Mouse (Mus musculus) right cerebral cortex, postnatal 10 days (tissue): ENCODE results near the gene Klk14.
"Not testable (repeated sequence)": the region's sequence is repeated elsewhere in the genome, so short reads cannot be mapped to it uniquely, and the experiment has no call there.

Experiments used
- DNase-seq, 2 experiments: peaks; one replicate each; pipeline ENCODE4 v3.0.0; 2021; ENCODE audit warnings: low spot score in 2 of 2

The Klk14 gene

DNA sequence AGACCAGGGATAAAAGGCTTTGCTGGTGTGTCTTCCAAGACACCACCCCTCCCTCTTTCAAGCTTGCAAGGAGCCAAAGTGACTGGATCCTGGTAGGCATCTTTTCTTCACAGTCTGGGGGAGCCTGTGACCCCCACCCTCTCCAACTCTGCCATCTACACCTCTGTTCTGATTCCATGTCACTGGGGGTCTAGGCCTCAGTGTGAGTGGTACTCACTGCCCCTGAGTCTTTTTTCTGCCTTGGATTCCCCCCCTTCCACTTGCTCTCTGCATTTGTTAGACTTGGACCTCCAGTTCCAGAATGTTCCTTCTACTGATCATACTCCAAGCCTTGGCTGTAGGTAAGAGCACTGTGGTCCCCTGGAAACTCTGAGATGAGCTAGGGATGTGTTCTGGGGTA lies at the start of gene Klk14:
Klk14 (plus strand) TSS at position 301 of the 400 bp plus-strand sequence.
- DNase-seq: no peak

- DNase-seq: no peak
Measured at GRCm38 (mm10) chr7:43642587-43642986, 47.6 kb upstream of the Klk14 start.

DNA sequence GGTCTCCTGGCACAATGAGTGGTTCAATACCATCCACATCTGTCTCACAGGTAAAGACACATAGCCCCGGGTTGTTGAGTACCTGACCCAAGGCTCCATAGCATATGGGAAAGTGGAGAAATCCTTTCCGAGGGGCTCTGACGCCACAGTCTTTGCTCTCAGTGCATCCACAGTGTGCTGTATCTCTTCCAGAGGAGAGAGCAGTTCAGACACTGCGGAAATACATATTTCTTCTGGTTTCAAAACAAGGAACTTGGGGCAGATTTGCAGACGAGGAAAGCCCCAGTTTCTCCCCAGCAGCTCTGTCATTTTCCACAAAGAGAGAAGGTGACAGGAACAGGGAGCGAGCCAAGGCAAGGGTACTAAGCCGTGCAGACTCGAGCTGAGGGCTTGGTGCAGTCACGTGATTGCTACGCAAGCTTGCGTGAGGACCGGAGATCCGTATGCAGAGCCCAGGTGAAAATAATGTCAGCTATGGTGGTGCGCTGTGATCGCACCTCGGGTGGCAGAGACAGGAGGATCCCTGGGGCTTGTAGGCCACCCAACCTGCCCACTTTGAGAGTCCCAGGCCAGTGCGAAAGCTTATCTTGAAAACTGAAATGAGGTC lies 47.1 kb upstream of the Klk14 start:
- no peak for DNase-seq

- no peak for DNase-seq
Measured at GRCm38 (mm10) chr7:43652683-43653082, 37.5 kb upstream of the Klk14 start.

DNA sequence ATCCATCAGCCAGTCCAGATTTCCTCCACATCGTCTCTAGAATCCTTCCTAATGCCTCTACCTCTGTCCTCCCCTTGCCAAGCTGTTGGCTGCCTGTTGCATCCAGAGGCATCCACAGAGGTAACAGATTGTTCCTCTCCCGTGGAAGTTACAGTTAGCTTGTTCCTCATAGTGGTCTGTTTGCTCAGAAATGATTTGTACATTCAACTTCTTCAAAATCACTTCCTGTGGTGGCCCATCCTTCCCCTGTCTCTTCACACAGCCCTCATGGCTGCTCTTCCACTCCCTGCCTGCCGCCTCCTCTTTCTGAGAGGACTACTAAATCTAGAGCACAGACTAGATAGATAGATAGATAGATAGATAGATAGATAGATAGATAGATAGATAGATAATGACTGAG lies 35.7 kb upstream of the Klk14 start:
- DNase-seq: no peak

DNA sequence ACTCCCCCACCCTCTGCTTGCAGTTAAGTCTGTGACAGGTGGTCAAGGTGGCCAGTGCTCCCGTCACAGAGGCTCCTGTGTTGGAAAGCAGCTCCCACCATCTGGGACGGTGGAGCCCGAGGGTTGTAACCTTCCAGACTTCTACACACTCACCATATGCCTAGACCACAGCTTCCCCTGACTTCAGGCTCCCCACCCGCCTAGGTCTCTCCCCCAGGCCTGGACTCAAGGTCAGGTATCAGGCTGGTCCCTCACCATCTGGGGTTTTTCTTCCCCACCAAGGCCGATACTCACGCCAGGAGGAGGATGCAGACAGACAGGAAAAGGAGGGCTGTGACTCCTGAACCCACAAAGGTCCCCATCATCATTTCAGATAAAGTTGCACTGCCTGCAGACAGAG lies 34.0 kb upstream of the Klk14 start:
- DNase-seq: no peak

GRCm38 (mm10) chr7:43660002-43660401 lies 30.2 kb upstream of the Klk14 start, which contains the start of gene Siglece:
Gene Siglece, minus strand, starts transcription at chr7:43660161.
- DNase-seq: no peak

DNA sequence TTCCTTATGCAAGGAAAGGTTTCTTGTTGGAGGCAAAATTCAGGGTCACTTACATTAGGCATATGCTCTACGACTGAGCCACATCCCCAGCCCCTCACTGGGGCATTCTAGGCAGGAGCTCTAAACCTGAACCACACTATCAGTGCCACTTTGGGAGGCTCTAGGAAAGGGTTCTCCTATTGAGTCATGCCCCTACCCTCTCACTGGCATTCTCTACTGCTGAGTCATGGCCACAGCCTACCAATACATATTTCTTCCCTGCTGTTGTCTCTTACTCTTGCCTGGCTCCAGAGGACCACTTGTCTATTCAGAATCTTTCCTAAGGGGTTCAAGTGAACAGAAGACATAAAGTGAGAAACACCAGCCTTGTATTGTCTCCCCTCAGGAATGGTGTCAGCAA lies 27.4 kb upstream of the Klk14 start:
- no peak for DNase-seq

DNA sequence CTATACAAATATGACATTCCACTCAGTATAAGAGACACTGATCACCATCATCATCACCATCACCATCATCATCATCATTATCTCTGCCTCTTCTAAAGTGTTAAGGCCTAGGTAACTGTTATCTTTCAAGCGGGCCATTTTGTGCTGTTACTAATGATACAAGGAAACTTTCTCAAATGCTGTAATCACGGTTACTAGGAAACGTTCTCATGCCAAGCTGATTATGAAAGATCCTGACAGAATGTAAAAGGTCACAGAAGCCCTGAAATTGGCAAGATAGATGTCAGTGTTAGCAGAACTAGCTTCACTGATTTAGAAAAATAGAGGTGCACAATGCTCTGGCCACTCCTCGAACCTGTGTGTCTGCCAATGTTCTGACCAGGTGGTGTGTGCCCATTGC lies 23.0 kb upstream of the Klk14 start:
- DNase-seq: not testable (repeated sequence)

GRCm38 (mm10) chr7:43668582-43668981 lies 21.6 kb upstream of the Klk14 start:
- DNase-seq: no peak

DNA sequence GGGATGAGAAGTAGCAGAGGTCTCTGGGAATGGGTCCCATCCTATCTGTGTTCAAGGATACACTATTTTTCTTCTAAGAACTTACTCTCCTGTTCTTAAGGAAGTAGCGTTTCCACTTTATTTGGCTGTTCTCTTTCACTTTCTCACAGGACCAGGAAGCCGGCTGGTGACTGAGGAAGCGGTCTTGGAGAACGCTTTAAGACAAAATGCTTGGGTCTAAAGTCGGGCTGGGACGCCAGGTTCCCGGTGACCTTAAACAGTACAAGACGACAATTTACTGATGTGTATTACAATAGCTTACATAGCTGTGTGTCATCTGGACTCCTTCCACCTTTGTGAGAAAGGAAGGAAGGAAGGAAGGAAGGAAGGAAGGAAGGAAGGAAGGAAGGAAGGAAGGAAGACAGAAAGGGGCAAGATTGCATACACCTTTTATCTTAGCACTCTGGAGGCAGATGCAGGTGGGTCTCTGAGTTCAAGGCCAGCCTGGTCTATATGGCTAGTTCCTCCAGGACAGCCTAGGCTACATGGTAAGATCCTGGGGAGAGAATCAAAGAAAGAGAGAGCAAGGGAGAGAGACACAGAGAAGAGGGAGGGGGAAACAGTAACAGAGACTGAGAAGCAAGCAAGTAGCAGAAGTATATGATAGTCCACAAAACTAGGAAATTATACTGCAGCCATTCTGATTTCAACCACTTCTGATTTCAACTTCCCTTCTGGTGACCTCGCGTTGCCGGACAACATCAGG lies 19.0 kb upstream of the Klk14 start:
- peak in 1 of 2 experiments; percentile 25 for DNase-seq

GRCm38 (mm10) chr7:43671809-43672580 lies 18.2 kb upstream of the Klk14 start, which contains the start of gene Ctu1:
Gene Ctu1, plus strand, starts transcription at chr7:43672016.
- peak; percentile 95 to 98 for DNase-seq

- DNase-seq: no peak
Measured at GRCm38 (mm10) chr7:43672581-43673260, 17.5 kb upstream of the Klk14 start.

DNA sequence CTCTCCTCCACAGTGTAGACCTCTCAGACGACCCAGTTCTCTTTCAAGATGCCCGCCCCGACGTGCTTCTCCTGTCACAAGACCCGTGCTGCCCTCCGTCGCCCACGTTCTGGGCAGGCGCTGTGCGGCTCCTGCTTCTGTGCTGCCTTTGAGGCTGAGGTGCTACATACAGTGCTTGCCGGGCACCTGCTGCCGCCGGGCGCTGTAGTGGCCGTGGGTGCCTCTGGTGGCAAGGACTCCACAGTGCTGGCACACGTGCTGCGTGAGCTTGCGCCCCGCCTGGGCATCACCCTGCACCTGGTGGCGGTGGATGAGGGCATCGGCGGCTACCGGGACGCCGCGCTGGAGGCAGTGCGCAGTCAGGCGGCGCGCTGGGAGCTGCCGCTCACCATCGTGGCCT lies 15.1 kb upstream of the Klk14 start:
- DNase-seq: peak in 1 of 2 experiments; percentile 25

DNA sequence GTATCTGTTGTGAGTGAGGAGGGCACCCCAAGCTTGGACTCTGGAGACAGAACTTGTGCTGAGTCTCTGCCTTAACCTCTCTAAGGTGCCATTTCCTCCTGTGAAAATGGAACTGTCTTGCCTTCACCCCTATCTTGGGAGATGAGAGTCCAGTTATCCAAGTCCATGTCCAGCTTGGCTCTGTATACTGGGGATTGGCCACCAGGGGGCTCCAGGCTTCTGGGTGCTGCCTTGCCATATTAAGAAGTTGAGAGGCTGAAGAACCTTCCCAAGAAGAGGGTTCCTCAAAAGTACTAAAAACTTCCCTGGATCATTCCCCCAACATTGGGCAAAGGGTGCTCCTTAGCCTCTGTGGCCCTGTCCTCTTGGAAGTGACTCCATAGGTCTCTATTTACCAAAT lies 11.7 kb upstream of the Klk14 start:
- peak in 1 of 2 experiments; percentile 32 for DNase-seq

DNA sequence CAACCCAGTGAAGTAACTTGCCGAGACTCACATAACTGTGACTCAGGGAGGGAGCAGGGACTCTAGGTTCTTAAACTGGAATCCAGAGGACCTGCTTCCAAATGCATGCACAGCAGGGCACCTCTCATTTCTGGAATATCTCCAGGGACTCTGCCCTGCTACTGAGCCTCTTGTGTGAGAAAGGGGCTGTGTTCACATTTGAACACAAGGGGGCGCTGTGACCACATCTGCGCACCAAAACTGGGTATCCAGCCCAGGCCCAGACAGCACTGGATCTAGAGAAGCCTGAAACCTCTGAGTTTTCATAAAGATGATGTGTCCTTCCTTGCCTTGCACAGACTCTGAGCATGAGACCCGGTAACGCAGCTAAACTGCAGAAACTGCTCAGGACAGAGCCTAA lies 9.3 kb upstream of the Klk14 start:
- peak; percentile 73 to 83 for DNase-seq

- DNase-seq: not testable (repeated sequence)
Measured at GRCm38 (mm10) chr7:43682511-43682910, 7.7 kb upstream of the Klk14 start.

GRCm38 (mm10) chr7:43685088-43685487 lies 5.1 kb upstream of the Klk14 start:
- DNase-seq: no peak

DNA sequence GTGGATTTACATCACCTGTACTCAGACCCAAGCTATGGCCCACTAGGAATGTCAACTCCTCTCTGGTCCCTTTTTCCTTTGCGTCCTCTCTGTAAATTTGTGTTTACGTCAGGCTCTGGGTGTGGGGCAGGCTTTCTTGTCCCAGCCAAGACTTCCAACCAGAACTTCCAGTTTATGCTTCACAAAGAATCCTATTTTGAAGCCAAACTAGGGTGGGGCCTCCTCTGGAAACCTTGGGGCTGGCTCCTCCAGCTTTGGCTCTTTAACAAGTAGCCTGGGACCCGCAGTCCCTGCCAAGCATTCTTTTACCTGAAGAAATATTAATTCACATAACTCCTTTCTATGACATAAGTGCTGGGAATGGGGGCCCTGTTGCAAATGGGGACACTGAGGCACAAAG lies 19.8 kb downstream of the Klk14 start:
- DNase-seq: no peak

DNA sequence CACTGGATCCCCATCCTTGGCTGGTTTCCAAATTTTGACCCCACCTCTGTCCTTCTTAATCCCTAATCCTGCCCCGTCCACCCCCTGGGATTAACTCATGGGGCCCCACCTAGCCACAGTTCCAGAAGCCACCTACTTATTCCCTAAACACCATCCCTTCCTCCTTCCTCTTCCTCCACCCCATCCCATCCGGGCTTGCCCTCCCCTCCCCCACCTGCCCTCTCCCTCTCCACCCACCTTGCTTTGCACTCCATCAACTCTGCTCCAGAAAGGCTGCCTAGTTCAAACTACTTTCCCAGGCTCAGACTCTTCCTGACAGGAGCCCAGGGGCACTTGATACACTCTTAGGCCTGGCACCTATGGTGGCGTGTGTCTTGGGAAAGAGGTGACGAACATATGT lies 22.0 kb downstream of the Klk14 start, which contains the start of gene Klk13:
Klk13 (plus strand) TSS at position 301 of the 400 bp plus-strand sequence.
- DNase-seq: no peak

GRCm38 (mm10) chr7:43712917-43713316 lies 22.7 kb downstream of the Klk14 start:
- DNase-seq: no peak
